Mouse (Mus musculus) left cerebral cortex, adult 18-20 months (tissue): ENCODE measurements at regions not wholly inside any gene's neighbourhood (a gene's known extent, or its start where the extent isn't known, plus 50 kb on each side); places are given as distances from the start of the nearest gene placed in this dataset.

Source experiments
- DNase-seq, 2 experiments: peaks; one replicate each; pipeline ENCODE4 v3.0.0; 2021 to 2022; ENCODE audit warnings: low spot score in 2 of 2, mixed read lengths in 1 of 2

GRCm38 (mm10) chr2:82698417-82698988 is 244.9 kb upstream of the Fsip2 start:
- DNase-seq = no peak

GRCm38 (mm10) chr2:82701851-82702250 is 241.6 kb upstream of the Fsip2 start:
- DNase-seq = no peak

GRCm38 (mm10) chr2:82715773-82716172 is 227.7 kb upstream of the Fsip2 start:
- DNase-seq = peak in 1 of 2 experiments; percentile 2
